Mouse (Mus musculus) embryo, embryonic 11.5 days (tissue): ENCODE data around the gene Slc1a3.

Source experiments
- DNase-seq: peaks from one replicate; pipeline ENCODE4 v3.0.0-alpha.2; 2012; ENCODE audit warnings: low read depth, low spot score

Gene Slc1a3

GRCm38 (mm10) chr15:8710146-8711006 is at the start of gene Slc1a3:
Slc1a3 (minus strand) TSS chr15:8710764.
- no peak for DNase-seq

GRCm38 (mm10) chr15:8759026-8759425 is 48.5 kb upstream of the Slc1a3 start:
- DNase-seq, result no peak

DNA sequence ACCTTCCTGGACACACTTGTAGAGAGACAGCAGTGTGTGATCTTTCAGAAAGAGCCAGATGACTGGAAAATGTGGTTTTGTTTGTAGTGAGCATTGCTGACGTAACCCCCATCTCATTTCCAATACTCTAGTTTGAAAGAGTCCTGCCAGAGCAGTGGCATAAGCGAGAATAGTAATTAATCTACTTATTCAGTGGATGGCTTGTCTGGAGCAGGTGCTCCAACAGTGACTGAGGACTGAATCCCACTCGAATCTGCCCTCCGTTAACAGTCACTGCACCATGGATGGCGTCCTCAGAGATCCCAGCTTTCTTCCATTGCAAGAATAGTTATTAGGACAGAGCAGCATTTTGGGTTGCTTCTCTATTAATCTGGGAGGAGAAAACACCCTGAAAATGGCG is 45.9 kb upstream of the Slc1a3 start:
- no peak for DNase-seq

GRCm38 (mm10) chr15:8749762-8750161 is 39.2 kb upstream of the Slc1a3 start:
- DNase-seq, result no peak

- no peak for DNase-seq
Observed at GRCm38 (mm10) chr15:8748771-8749170, 38.2 kb upstream of the Slc1a3 start.

- DNase-seq, result no peak
Observed at GRCm38 (mm10) chr15:8741593-8741992, 31.0 kb upstream of the Slc1a3 start.

- DNase-seq, result no peak
Observed at GRCm38 (mm10) chr15:8740724-8741123, 30.2 kb upstream of the Slc1a3 start.

GRCm38 (mm10) chr15:8738156-8738555 is 27.6 kb upstream of the Slc1a3 start:
- no peak for DNase-seq

DNA sequence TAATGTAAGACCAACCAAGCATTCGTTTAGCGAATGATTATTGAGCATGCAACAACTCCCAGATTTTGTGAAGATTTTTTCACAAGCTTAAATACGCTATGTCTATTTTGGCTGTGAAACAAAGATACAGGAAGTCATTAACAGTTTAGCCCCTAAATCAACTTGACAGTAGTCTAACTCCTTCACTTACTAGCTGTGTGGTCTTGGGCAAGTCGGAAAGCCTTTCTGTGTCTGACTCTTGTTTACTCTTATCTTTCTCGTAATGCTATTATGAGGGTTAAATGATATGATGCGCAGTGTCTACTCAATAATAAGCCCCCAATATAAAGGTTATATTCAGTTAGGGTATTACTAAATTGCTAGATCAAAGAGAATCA is 23.8 kb upstream of the Slc1a3 start:
- DNase-seq, result no peak

- no peak for DNase-seq
Observed at GRCm38 (mm10) chr15:8733669-8734362, 23.3 kb upstream of the Slc1a3 start.

GRCm38 (mm10) chr15:8728861-8729260 is 18.3 kb upstream of the Slc1a3 start:
- DNase-seq, result no peak

- DNase-seq, result no peak
Observed at GRCm38 (mm10) chr15:8722386-8723100, 12.0 kb upstream of the Slc1a3 start.

DNA sequence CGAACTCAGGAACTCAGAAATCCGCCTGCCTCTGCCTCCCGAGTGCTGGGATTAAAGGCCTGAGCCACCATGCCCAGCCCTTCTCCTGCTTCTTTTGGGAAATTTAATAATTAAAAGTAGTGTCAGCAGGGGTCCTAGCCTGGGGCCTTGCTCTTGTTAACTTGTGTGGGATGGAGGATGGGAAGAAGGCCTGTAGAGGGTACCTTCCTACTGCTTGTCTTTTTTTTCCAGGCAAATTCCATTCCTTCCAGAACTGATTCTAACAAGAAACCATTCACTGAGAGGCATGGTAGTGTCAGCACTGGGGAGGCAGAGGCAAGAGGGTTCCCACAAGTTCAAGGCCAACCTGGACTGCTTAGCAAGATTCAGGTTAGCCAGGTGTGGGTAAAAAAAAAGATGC is 11.2 kb upstream of the Slc1a3 start:
- DNase-seq, result no peak

DNA sequence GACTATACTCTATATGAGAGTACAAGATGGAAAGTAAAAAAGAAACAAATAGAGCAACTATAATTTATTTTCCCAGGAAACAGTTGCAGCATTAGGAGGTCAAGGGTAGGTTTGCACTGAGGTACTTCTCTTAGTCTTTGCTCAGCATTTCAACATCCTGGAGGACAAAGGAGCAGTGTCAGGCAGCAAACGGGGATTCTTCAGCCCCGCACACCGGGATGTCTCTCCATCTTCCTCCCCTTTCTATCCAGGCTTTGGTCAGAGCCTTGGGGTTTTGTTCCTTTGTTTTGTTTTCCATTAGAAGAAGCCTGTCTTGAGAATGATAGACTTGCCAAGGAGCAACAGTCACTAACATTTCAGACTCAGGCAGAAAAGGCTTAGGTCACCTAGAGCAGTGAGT is 10.4 kb upstream of the Slc1a3 start:
- DNase-seq, result no peak

GRCm38 (mm10) chr15:8718496-8718895 is 7.9 kb upstream of the Slc1a3 start:
- DNase-seq, result no peak

- DNase-seq, result no peak
Observed at GRCm38 (mm10) chr15:8717021-8717571, 6.5 kb upstream of the Slc1a3 start.

DNA sequence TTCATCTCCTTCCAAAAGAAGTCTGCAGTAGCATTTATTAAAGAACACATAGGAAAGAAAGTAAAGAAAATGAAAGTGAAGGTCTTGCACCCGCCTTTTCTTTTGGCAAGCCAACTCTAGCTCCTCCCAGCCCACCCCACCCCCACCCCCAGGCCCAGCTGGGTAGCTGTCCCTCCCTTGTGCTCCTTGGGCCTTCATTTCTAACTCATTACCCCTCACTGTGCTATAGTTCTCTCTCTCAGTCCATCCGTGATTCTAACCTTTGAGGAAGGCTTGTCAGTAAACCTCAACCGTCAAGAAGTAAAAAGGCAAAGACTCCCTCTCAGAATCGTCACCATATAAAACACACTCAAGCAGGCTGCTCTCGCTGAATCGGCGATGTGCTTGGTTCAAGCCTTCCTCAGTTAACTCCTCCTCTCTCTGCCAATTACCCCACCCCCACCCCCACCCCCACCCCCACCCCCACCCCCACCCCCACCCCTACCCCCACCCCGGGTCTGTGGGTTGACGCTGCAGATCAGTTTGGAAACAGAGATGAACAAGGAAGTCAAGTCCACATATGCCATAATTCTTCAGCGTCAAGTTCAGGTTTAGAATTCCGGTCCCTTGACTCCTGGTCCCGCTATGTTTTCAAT is 5.9 kb upstream of the Slc1a3 start:
- no peak for DNase-seq

GRCm38 (mm10) chr15:8715666-8716065 is 5.1 kb upstream of the Slc1a3 start:
- no peak for DNase-seq

DNA sequence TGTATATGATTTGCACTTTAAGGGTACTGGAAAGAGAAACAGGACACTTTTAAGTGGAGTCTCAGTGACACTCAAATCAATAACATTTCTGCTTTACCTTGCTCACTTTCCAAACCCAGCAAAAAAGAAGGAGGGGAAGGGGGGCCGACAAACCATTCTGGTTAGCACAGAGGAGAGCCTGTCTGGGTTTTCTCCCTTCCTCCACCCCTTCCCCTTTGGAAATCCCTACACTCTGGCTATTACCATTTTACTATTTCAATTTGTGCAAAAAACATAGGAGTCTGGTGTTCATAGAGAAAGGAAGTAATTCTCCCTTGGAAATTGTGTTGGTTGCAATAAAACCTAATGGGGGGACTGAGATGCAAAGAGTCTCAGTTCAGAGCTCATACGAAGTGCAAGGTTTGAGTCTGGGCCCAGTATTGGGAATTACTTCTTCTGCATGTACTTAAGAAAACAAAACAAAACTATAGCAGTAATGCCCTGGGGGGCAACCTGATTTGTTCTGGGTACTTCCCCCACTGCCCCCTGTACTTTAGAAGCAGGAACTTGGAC is 1.9 kb upstream of the Slc1a3 start:
- no peak for DNase-seq

DNA sequence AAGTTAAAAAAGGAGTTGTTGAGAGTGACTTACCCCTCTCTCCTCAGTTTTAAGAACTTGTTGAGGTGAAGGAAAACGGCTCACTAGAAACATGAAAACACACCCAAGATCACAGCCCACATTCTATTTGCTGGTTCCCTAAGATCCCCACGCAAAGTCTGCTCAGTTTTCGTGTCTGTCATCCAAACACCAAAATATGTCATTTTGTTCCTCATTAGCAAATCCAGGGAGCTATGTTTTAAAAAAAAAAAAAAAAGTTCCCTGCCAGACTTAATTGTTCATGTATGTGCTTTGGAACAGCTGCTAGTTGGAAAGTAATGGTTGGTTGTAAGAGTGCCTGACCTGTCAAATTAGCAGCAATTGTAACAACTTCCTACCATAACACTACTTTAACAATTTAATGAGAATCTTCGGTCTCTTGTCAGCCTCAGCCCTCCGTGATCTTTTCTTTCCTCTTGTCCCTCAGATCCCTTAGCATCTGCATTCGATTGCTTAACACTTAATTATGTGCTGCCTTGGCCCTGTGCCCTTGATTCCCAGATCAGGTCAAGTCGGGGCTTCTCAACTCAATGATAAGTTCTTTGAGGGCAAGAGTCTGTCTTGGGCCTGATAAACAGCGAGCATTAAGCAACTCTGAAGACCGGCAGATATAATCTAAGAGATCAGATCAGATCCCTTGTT is 1.2 kb upstream of the Slc1a3 start:
- DNase-seq, result no peak

DNA sequence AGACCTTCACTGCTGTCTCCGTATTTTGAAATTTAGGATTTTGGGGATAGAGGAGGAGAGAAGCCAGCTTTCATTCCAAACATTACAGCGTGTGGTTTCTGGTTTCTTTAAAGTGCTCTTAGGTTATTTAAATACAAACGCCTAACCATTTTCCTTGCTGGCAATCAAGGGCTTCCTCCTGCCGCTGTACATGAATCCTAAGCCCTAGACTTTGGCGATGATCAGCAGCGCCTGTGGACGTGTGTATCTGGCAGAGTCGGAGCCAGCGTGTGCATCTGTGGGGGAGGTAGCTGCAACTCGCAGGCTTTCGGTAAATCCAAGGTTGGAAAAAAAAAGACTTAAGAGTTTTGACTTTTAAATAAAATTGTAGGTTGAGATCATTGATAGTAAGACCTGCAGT is 986 bp downstream of the Slc1a3 start:
- no peak for DNase-seq
